Mouse (Mus musculus): ENCODE measurements around the gene Fpgt.

Fpgt gene

DNA sequence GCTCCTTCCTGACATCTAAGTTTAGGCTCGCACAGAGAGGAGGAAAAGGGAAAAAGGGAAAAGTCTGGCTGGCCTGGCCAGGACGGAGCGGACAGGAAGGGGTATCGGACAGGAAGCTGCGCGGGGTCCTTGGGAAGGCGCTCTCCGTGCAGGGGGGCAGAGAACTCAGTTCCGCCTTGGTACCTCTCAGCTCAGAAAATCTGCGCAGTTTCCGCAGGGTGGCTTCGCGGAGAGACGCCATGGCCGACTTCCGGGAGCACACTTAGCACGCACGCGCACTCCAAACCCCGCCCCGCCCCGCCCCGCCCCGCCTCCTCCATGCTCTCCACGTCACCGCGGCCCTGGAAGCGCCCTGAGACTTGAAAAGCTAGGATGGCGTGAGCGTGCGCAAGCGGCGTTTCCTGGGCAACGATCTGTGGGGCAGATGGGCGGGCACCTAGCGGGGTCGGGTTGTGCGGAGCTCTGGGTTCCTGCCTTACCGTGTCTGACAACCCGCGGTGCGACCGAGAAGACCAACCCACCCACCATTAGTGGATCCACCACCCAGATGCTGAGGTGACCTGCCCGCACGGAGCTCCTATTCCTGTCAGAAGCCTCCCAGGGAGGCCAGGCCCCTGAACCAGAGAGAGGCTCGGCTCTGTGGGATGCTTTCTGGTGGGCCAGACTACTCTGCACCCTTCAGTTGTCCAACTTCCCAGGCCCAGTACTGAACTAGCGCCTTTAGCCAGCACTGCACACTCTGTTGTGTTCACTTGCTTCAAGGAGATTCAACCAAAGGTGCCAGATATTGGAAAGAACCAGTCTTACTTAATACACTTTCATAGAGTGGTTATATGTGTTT is at the start of gene Fpgt, which contains the start of gene Lrriq3:
TSS of gene Fpgt (minus strand) at position 288 of the 841 bp plus-strand sequence.
TSS of gene Lrriq3 (plus strand) at position 319 of the 841 bp plus-strand sequence.
- in situ Hi-C loops (cut with MboI, MseI): loop anchor here (25.0 kb wide), 2 partner anchors 431 to 1131 kb away; partner anchors contain the start of genes Erich3 and Slc44a5

DNA sequence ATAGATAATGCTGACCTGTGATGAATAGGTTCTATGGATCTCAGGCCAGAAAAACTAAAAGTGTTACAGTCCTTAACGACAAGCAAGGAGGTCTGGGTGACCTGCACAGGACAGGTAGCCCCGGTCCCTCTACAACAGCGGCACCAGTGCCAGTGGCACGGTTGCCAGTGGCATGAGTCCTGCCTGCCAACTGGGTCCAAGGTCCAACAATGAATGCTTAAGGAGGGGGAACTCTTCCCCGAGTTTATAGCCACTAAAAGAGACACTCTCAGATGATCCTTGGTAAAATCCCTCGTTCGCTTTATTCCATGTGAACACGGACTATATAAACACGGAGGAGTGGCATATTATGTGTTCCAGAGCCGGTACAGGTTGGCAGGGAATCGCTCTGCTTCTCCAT is 47.8 kb upstream of the Fpgt start:
- in situ Hi-C loops (cut with MboI, MseI): no loop called here

DNA sequence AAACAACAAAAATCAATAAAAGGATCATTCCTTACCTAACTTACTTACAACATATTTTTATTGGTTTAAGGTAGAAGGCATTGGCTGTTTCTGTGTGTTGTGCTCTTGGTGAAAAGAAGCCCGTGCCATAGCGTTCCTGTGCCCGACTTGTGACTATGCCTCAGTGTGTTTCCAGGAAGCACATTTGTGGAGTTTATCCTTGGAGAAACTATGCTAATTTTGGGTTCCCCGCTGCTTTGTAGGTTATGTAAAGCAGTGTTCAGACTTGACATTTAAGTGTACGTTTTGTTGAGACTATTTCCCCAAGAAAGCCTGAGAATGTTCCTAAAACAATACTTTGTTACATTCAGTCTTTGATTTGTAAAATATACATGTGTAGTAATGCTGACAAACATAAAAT is 44.5 kb upstream of the Fpgt start:
- in situ Hi-C loops (cut with MboI, MseI): no loop called here

DNA sequence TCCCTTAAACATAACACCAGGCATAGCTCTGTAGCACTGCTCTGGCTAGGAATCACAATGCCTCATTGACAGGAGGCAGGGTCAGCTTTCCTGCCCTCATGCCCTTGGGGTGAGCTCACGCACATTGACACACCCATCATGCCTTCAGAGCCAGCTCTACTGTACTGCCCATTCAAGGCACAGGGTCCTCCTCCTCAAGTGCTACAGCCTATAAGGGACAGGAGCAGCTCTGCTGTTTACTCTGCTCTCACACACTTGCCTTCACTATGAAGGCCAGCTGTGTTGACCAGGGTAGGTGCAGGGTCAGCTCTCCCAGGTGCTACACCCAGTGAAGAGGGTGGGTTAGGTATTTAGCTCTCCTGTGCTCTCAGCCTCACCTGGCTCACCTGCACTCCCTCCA is 12.8 kb upstream of the Fpgt start:
- in situ Hi-C loops (cut with MboI, MseI): no loop called here

DNA sequence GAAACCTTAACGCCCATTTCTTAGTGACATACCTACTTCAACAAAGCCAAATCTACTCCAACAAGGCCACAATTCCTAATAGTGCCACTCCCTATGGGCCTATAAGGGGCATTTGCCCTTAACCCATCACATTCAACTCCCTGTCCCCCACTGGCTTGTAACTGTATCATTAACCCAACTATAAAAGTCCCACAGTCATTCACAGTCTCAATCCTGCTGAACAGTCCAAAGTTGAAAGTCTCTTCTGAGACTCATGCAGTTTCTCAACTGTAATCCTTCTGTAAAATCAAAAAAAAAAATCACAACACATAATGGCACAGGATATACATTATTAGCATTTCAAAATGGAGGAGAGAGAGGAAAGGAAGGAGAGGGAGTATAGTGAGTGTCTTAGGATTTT is 6.1 kb upstream of the Fpgt start:
- in situ Hi-C loops (cut with MboI, MseI): loop anchor here (25.0 kb wide), 2 partner anchors 437 to 1137 kb away; partner anchors contain the start of genes Erich3 and Slc44a5

DNA sequence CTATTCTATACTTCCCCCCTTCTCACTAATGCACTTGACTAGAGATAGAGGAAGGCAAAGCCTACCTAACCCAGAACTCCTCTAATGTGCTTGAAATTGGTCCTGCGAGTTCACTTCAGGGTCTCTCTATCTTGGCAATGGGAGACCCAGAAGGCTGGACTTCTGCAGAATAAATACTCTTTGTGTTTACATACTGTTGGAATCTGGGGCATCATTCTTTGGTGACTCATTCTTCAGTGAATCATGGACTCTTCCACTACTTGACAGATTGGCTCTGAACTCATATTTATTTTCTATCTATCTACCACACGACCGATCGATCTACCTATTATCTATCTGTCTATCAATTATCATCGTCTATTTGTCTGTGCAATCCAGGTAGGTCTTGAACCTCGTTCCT is 1.1 kb downstream of the Fpgt start:
- in situ Hi-C loops (cut with MboI, MseI): loop anchor here (25.0 kb wide), 2 partner anchors 430 to 1130 kb away; partner anchors contain the start of genes Erich3 and Slc44a5

DNA sequence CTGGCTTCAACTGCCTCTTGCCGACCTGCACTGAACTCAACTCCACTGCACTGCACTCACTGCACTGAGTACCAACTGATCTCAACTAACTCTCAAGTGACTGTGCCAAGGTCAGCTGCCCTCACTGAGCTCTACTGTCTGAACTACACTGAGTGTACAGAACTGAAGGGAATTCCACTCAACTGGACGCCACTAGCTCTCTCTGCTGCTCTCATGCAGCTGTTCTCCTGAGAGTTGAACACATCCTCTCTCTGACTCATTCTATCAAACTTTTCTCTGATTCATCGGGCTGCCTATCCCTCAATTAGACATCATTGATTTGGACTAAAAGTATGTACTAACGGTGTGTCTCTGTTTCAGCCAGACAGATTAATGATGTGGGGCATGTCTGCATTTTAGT is 15.3 kb downstream of the Fpgt start:
- in situ Hi-C loops (cut with MboI, MseI): loop anchor here (10.0 to 25.0 kb wide), 4 partner anchors 416 to 1116 kb away; partner anchors contain the start of genes Cryz, Erich3, Slc44a5 and Tyw3

DNA sequence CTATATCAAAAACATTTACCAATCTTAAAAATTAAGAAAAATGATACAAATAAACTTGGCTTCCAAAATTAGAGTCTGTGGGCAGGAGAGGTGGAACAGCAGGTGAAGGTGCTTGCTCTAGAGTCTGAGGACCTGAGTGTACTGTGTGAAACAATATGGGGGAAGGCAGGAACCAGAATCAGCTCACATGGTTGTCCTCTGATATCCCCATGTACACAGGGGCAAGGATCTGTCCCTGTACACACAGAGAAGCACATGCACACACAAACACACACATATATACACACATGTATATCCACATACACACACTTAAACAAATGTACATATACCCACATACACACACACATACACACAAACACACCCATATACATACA is 33.8 kb downstream of the Fpgt start:
- in situ Hi-C loops (cut with MboI, MseI): no loop called here

DNA sequence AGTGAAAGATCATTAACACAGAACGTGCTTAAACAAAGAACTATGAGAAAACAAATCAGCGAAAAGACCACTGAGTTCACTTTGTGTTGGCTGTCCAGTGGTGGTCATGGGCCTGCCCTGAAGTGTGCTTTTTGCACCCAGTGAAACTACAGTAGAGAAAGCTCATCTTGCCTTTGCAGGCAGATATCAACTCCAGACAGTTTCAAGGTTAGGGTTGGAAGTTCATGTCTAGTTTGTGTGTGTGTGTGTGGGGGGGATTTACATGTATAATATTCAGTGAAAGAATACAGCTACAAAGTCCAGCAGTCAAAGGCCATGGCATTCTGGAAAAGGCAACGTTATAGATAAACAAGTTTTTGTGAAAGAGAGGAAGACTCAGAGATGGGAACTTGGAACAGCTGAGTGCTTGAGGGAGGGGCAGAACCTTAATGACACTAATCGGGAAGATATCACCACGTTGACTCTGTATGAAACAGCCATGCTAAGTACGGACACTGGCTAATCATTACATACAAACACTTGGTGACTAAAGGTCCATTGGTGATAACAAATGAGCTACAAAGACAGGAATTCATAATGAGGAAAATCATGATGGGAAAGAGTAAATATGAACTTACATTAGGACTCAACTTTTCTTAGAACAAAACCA is 34.3 kb downstream of the Fpgt start:
- in situ Hi-C loops (cut with MboI, MseI): no loop called here

DNA sequence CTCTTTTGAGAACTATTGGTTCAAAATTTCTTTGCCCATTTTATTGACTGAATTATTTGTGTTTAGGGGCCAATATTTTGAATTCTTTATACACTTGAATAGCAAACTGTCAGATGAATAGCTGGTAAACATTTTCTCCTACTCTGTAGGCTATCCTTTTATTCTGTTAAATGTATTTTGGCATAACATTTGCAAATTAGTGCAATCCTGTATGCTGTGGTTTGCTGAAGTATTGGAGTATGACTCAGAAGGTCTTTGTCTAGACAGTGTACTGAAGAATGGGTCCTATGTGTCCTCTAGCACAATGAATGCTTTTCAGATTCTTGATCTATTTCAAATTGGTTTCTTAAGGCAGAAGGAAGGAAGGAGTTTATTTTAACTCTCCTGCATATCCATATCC is 35.6 kb downstream of the Fpgt start:
- in situ Hi-C loops (cut with MboI, MseI): no loop called here

DNA sequence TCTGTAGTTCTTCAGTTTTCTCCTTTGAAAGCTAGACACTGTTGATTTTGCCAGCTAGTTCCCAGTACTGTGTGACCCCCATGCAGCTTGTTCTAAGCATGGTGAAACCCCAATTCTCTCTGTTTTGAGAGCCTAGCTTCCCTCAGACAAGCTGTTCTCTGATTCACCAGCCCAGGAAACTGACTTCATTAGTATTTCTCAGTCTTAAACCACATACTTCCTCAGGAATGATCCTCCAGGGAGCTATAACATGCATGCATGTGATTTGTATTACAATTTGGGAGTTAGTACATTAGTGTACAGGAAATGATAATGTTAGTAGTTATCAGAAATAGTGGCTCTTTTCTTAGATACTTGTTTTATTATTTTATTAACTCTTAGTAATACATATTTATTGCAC is 36.6 kb downstream of the Fpgt start:
- in situ Hi-C loops (cut with MboI, MseI): no loop called here

DNA sequence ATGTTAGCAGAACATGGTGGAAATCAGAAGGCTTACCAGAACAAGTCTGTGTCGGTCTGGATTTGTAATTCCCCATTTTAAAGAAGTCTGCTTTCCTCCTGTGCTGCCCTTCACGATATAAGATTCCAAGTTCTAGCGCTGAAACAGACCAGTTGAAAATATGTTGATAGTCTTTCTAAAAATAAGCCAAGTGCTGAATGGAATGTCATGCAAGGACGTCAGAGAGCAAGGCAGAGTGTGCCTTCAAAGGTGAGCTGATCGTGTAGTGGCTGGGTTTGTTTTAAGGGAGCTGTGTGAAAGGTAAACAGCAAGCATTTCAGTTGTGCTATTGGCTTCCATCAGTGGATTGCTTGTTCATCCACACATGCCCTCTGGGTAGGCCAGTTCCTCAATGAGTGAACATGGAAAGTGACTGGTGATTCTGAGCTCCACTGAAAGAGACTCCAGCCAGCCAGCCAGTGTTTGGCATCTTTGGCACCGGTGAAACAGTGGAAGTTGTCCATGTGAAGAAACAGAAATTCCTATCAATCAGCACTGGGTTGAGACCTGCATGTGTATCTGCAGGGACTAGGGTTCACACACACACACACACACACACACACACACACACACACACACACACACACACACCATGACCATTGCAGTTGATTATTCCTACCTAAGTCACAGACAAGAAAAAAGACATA is 37.8 kb downstream of the Fpgt start, which contains the start of gene Tnni3k:
TSS of gene Tnni3k (minus strand) at position 177 of the 686 bp plus-strand sequence.
- in situ Hi-C loops (cut with MboI, MseI): no loop called here

DNA sequence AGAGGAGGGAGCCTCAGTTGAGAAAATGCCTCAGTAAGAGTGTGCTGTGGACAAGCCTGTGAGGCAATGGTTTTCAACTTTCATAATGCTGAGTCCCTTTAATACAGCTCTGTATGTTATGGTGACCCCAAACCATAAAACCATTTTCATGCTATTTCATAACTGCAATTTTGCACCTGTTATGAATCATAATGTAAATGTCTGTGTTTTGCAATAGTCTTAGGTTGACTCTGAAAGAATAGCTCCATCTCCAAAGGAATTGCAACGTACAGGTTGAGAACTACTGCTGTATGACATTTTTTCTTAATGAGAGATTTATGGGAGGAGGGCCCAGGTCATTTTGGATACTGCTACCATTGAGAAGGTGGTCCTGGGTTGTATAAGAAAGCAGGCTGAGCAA is 40.0 kb downstream of the Fpgt start:
- in situ Hi-C loops (cut with MboI, MseI): no loop called here

DNA sequence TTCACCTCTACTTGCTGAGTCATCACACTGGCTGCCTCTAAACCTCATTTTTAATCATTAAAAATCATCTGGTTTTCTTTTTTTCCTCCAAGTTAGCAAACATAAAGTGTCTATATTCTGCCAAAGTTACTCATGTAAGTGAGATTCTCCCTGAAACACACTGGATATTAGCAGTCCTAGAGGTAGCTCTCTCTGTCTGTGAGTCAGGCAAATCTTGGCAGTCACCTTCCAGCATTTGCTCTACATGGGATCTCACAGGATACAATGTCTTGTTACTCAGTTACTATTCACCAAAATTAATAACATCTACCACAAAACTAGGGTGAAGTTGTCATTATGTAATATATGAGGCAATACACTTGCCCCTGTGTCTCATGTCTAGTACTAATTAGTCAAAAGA is 41.2 kb downstream of the Fpgt start:
- in situ Hi-C loops (cut with MboI, MseI): no loop called here

DNA sequence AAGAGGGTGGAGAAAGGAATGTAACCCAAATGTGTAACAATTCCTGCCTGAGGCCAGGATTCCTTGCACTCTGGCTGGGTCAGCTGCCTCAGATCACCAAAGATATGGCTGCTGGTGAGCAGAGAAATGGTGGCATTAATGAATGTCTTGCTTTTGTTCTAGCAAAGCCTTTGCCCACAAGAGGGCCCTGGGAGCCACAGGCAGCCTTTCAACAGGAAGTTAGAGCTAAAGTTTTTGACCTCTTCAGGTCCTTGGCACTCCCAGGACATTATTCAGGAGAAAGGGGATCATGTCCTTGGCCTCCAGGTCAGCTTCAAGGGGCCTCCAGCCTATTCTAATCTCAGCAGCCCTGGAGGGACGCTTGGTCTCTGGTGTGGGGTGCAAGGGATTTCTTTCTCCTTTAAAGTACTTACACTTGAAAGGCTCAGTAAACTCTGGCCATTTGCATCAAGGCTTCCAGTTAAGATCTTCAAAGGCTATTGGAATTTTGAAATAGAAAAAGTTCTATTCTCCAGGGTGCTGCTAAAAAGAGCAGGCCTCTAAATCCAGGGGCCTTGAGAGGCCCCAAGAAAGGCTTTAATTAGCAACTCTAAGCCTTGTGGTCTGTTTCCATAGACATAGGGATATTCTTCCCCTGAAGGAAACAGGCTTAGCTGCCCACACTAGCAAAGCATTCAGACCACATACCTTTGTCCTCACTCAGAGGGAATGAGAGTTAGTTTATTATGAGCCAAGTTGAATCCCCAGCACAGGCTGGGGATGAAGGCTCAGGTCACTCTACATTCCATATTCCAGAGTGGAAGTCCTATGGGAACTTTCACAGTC is 54.0 kb downstream of the Fpgt start:
- in situ Hi-C loops (cut with MboI, MseI): no loop called here

All from T-helper 2 cell (primary cell).